Mouse (Mus musculus): ENCODE results near the gene Batf3. TPM values are rescaled to one million over a fixed set of nuclear protein-coding genes. Genes with fewer than 3 reads are reported as not detected.

The Batf3 gene
- total RNA-seq, 4 experiments from 2014 or later, result 0.49 to 0.75 (median 0.69) TPM; not detected in 1

- no peak for DNase-seq (ENCODE audit: low spot score)
Observed at GRCm38 (mm10) chr1:191086304-191086878, 11.3 kb upstream of the Batf3 start.

DNA sequence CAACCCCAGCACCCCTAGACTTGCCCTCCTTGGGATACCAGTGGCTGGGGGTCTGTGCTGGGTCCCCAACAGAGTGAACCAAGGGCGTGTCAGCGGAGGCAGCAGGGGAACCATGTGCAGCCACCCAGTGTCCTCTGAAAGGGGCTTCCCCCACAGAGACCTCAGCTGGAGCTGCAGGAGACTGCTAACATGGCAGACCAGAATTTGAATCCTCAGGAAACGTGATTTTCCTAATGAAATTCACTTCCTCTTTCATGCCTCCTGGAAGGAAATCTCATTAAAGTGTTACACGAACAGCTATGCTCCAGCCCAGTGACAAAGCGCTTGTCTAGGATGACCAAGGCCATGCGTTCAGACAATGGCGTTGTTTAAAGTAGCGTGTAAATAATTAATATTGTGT, 10.7 kb upstream of the Batf3 start:
- no peak for DNase-seq (ENCODE audit: low spot score)

GRCm38 (mm10) chr1:191087955-191088354, 9.7 kb upstream of the Batf3 start:
- DNase-seq (ENCODE audit: low spot score), result no peak

DNA sequence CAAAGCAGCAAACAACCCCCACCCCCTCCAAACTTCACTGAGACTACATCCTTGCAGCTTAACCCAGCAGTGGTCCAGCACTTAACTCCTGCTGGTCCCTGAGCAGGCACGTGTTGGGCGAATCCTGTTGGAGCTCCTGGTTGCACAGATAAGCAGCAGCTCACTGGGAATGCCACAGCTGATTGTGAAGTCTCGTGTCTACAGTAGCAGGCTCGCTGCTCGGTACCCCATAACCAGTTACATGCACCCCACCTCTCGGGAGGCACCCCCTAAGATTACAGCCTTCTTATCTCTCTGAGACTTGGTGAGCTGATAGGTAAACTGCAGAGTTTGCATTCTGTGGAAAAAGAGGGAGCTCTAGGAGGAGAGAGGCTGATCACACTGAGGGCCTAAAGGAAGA, 8.3 kb upstream of the Batf3 start:
- DNase-seq (ENCODE audit: low spot score), result no peak

- DNase-seq (ENCODE audit: low spot score), result no peak
Observed at GRCm38 (mm10) chr1:191092050-191092449, 5.6 kb upstream of the Batf3 start.

DNA sequence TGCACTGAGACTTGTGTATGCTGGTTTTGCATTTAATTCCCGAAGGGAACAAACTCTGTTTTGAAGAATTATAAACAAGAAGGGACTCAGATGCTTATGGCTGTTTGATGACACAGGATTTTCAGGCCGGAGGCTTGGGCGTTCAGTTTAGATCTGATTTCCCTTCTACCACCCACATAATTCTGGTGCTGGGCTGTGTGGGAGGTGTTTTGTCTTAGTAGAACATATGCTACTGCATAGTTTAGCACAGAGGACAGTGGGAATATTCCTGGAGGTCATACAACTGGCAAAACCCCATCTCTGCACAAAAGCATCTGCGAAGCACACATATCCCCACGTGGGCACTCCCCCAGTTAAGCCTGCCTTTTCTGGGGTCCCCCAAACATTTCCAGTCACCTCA, 4.1 kb upstream of the Batf3 start:
- no peak for DNase-seq (ENCODE audit: low spot score)

- no peak for DNase-seq (ENCODE audit: low spot score)
Observed at GRCm38 (mm10) chr1:191095019-191095418, 2.6 kb upstream of the Batf3 start.

DNA sequence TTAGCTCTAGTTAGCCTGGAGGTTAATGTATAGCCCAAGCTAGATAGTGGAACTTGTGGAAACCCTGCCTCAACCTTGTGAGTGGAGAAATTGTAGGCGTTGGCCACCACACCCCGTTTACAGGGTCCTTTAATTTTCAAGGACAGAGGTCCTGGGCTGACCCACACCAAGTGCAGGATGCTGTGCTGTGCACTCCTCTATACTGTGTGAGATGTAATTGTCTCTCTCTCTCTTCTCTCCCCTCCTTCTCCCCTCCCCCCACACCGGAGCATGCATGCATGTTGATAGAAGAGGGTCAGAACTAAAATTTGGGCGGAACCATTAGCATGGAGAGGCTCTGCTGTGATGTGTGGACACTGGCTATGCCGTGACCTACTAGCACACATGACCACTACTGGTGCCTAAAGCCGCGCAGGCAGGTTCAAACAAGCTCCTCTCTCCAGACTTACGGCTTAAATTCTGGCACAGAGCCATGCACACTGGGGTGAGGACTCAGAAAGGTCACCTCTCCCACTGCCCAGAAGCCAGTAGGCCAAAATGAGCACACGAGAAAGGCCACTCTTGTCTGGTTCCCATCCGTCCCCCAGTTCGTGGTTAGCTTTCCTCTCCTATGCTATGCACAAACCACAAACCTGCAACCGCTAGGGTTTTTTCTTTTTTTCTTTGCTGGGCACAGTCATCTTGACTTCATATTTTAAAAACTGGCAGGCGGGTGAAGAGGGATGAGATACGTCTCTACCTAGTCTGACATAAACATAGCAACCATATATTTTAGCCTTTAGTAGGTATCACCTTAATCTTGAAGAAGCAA, 571 bp upstream of the Batf3 start:
- DNase-seq (ENCODE audit: low spot score), result no peak

DNA sequence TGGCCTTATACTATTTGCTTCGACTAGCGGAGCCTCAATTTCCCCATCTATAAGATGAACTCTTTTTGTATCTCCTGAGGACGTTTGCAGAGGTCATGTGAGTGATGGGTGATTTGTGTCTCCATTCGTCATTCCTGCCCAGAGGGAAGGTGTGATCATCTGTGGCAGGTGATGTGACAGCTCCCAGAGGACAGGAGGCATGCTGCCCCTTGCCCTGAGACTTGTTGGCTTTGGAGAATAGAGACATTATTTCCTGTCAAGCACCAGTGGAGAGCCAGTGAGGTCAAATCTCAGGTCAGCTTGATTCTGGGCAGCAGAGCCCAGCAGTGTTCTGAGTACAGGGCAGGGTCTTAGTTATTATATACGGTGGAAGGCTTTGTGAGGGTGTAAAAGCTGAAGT, 1.5 kb downstream of the Batf3 start:
- DNase-seq (ENCODE audit: low spot score), result no peak

- no peak for DNase-seq (ENCODE audit: low spot score)
Observed at GRCm38 (mm10) chr1:191099772-191100291, 2.2 kb downstream of the Batf3 start.

GRCm38 (mm10) chr1:191102730-191103370, 5.2 kb downstream of the Batf3 start:
- DNase-seq (ENCODE audit: low spot score), result no peak

DNA sequence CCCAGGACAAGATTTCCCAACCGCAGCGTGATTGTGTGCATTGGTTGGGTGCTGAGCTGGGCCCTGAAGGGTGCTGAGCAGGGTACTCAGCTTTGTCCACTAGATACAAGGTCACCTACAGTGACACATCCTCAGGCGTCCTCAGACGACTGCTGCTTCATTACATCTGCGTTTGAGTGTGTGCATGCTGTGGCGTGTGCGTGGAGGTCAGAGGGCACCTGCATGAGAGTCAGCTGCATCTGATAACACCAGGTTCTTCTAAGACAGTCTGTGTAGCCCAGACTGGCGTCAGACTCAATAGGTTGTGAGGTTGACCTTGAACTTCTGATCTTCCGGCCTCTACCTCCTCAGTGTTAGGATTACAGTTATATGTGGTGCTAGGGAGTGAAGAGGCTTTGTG, 7.6 kb downstream of the Batf3 start:
- no peak for DNase-seq (ENCODE audit: low spot score)

DNA sequence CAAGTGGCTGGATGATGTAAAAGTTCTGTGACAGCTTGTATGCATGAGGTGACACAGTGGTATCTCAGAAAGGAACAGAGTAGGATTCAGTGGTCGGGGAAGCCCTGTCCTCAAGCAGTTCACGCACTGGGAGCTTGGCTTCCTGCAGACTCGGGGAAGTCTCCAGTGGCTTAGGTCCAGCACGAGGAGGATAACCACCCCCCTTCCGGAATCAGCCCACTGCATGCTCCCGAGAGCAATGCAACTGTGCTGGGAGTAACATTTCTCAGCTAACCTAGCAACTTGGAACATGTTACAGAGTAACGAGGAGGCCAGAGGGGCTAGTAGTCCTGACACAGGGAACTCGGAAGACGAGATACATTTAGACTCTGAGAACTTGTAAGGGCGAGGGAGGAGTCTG, 9.7 kb downstream of the Batf3 start:
- no peak for DNase-seq (ENCODE audit: low spot score)

- no peak for DNase-seq (ENCODE audit: low spot score)
Observed at GRCm38 (mm10) chr1:191109907-191110306, 12.3 kb downstream of the Batf3 start.

GRCm38 (mm10) chr1:191111146-191111545, 13.5 kb downstream of the Batf3 start:
- DNase-seq (ENCODE audit: low spot score), result no peak

DNA sequence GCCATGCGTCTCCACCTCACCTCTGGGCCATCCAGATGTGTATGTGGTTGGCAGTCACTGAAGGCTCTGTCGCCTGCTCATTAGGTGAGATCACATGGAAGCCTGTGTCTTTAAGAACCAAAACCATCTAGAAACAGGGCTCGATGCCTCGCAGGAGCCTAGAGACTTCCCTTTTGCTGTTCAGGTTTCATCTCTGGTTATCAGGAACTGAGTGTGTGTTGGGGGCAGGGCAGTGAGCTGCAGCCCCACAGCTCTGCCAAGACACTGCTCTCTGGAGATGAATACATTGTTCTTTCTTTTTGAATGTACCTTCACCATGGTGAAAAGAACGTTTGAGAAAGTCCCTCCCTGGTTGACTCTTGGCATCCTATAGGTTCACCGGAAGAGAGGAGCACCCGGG, 17.2 kb downstream of the Batf3 start:
- DNase-seq (ENCODE audit: low spot score), result no peak

DNA sequence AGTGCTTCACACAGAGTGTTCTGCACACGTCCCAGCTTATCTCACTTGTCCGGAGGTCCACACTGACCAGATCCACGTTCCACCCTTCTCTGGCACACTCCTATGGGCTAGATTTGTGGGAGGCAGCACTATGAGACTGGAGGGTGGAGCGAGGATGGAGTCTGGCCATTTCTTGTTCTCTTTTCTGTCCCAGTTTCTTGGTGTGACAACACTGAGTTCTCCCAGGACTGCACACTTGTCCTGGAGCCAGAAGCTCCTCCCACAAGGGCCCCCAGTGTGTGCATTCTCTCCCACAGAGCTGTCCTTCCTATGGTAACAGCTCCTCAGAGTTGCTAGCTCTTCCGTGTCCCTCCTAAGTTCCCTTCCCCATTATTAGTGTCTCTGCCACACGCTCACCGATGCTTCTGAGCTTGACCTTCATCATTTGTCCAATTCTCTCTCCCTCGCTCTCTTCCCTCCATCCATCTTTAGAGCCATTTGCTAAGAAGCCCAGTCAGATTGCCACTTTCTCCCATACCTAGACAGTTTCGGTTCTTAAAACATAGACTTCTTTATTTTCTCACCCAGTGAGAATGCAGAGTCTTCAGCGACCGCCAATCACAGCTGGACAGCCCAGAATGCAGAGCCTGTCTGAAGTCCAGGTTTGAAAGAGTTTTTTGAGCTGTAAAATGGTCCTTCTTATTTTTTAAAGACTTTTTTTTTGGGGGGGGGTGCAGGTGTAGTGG, 18.0 kb downstream of the Batf3 start:
- peak; percentile 41 for DNase-seq (ENCODE audit: low spot score)

DNA sequence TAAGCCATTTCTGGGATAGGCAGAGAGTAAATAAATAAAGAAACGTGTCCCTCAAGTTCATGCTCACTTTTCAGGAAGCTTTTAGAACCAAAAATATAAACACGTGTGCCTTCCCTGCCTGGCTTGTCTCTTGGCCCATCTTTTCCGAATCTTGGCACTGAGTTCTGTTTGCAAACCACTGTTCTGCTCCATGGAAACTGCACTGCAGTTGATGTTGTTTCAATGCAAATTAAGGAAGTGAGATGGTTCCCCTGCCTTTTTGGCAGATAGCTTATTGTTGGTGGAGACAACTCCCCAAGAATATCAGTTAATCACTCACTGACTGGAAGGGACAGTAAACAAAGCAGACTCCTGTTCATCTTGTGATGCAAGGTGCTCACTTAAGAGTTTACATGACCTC, 25.1 kb downstream of the Batf3 start:
- DNase-seq (ENCODE audit: low spot score), result peak; percentile 47

DNA sequence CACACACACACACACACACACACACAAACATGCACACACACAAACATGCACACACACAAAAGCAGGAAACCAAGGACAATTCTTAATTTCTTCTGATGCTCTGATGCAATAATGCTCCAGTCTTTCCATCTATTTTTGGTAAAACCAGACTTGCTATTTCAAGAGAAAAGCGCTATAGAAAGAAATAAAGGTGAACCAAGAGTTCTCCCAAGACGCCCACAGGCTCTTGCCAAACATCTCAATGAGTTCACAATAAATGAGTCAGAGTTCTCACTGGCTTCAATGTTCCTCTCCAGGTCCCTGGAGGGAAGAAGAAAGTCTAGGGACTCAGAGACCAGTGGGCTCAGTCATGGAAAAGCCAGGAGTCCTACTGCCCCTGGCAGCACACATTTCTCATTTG, 26.0 kb downstream of the Batf3 start:
- no peak for DNase-seq (ENCODE audit: low spot score)

DNA sequence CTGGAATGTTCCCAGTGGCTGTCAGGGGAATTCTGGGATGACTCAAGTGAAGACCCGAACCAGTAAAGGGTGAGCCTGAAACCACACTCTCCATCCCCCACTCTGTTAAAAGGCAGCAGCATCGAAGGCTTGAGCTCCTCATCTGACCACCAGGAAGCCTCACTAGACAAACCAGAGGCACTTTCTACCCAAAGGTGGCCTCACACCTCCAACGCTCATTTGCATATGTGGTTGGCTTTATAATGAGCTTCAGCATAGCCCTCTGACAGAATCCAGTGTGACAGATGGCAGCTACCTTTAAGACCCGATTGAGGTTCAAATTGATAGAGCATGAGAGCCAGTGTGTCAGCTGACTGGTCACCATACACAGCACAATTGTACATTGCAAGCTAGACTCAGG, 26.6 kb downstream of the Batf3 start:
- no peak for DNase-seq (ENCODE audit: low spot score)

- DNase-seq (ENCODE audit: low spot score), result peak; percentile 32
Observed at GRCm38 (mm10) chr1:191125811-191126638, 28.4 kb downstream of the Batf3 start.
